Mouse (Mus musculus): ENCODE results near the gene St3gal4.

St3gal4 gene

DNA sequence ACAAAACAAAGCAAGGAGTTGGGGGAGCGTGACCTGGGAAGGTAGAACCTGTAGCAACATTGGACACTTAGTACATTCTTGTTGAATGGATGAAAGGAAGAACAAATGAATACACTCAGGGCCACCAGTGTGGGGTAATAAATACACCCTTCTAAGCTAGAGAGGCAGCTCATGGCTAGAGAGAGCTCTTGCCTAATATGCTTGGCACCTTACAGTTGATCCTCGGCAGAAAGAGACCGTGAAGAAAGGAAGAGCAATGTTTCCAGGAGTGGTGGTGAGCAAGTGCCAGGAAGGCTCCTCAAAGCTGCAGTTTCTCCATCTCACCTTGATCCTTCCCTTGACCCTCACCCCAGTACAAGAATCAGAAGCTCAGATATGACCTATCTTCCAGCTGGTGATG, 9.5 kb upstream of the St3gal4 start:
- DNase-seq: no peak

DNA sequence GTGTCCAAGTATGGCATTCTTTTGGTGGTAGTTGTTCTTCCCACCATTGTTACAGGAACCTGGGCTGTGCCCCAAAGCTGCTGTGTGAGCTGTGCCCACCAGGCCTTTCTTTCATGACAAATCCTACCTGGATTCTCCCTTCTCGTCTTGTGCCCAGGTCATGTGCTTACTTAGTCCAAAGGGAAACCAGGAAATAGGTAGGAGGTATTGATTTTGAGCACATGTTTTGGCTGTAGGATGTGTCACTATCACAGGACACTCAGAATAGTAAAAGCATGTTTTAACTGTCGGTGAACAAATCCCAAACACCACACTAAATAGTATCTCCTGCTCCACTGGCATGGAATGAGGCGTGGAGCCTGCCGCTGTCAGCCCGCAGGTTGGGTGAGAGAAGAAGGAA, 8.5 kb upstream of the St3gal4 start:
- DNase-seq: no peak

DNA sequence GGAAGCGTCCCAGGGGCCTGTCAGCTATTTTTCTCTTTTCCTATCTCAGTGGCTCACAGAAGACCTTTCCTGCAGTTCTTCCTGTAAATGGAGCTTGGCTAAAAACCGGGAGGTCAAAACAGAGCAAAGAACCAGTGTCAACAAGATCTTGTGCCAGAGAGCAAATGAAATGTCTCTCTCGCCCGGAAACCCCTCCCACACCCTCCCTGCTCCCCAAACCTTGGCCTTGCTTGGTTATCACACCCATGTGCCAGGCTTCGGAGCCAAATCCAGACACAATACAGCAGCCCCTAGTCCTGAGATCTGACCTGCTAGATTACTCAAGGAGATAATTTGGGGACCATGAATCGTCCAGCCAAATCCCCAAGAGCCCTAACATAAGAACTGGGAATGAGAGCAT, 8.1 kb upstream of the St3gal4 start:
- peak; percentile 73 for DNase-seq

DNA sequence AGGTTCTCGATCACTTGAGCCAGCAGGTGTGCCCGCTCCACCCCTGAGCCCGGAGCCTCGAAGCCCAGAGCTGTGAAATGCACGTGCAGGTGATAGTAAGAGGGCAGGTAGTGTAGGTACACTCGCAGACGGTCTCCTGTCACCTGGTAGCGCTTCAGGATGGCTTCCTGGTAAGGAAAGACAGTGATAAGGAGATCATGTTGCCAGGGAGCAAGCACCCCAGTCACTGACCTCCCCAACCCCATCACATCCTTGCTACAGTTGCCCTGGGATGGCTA, 5.5 kb upstream of the St3gal4 start:
- DNase-seq: no peak

DNA sequence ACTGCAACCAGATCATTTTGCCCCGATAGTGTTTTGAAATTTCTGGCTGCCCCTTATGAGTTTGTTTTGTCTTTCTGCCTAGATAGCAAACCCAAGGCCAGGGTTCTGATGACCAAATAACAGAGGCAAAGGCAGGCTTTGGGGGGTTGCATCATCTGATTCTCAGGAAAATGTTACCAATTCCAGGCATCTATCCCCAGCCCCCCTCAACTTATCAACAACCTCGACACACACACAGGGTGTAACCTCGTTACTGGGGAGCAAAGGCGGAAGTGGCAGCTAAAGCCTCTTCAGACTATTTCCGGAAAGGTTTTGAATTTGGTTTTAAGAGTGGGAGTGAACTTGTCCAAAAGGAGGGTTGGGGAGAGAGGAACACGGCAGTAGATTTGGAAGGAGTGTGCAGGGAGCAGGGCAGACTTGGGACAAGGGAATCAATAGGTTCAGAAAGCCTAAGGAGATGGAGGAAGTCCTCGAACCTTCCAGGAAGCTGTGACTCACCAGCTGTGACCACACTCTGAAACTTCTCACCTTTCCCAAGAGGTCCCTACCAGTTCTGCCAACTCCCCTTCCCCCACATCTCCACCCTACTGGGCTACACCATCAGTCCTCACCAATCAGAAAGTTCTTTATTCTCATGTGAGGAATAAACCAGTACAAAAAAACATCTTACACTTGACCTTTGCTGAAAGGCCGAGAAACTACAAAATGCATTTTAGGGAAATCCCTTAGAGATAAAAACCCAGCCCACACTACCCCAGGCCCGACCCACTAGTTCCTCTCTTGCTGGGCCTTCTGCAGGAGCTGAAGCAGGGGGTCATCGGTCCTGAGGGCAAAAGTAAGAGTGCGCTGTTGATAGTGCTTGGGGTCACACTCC, 5.0 kb upstream of the St3gal4 start:
- DNase-seq: no peak

DNA sequence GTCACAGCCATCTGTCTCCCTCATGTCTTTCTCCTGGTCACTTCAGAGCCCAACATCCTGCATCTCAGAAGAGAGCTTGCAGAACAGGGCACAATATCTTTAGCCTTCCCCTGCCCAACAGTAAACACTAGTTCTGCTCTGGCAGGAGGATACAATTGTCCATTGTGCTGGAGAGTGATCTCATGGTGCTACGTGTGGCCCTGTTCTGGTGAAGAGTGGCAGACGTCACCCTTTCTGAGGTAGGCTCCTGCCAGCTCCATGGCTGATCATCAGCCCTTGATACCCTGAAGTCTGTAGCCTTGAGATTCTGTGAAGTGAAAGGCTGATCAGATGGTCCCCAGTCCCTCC, 4.4 kb upstream of the St3gal4 start:
- DNase-seq: no peak

DNA sequence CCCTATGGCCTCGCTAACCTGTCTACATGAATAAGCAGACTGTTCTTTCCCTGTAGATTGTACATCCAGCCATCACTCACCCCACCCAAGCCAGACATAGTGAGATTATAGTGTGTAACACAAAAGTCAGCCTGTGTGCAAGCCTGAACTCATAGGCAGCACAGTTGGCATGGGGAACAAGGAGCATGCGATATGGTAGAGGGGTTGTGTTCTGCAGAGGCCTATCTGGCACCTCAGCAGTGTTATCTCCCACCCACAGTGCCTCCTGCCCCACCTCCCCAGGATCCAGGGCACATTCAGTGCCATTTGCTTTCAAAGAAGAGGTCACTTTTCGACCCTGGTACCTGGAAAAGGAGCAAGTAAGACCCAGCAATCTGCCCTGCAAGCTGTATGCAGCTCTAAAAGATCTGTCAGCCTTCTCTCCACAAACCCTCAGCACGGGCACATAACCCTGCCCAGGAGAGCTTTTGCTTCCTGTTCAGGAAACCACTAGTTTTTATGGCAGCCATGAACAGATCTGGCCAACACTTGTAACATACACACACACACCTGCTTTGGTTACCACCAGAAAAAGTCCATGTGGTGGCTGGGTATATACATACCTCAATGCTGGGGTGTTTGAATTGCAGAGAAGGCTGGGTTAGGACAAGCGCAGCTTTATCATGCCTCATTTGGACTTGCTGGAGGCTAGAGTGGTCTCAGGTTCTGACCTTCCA, 3.6 kb upstream of the St3gal4 start:
- no peak for DNase-seq

DNA sequence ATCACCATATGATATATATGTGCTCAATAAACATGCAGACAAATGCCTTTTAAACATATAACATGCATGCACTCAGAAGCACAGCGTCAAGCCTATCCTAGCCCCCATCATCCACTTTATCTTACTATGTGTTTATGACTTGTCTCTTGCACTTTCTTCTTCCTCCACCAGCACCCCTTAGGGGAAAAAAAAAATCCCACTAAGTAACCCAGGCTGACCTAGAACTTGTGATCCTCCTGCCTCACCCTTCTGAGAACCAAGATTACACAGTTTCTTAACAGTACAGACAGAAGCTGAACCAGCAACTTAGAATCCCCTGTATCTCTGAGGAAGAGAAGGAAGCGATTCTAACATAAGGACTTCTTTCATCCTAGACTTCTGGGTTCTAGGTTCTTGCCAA, 505 bp downstream of the St3gal4 start:
- no peak for DNase-seq

DNA sequence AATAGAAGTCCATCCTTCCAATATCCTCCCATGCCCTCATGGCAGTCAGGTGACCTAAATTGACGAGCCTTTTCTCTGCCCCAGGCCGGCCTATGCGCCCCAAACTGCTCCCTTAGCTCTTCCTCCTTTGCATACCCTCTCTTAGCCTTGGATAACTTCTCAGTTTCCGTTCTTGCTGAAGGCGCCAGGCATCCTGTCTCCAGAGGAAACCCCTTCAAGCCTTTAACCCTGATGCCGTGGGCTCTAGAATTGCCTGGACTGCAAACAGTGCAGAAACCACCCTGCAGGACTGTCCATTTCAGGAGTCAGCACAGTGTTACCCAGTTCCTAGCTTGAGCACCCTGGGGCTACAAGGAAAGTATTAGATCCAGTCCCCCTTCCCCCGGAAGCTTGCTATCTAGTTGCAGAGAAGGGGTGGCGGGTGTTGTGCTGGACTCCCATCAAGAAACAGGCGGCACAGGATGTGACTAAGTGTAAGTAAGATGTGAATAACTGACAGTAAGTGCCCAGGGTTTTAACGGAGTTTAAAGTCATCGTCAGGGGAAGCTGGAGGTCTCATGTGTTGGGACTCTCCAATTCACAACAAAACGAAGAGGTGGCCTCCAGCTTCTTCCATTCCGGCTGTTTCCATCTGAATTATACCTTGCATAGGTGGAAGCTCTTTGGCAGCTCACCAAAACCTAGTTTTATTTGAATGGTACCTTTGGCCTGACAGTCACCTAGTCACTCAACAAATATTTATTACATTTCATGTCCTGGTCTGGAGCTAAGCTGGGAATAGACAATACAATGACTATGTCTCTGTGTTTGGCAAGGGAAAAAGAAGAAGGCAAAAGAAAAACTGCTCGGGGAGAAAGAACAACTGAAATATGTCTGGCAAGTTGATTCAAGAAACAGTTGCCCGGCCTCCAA, 1.4 kb downstream of the St3gal4 start:
- DNase-seq: peak; percentile 69

DNA sequence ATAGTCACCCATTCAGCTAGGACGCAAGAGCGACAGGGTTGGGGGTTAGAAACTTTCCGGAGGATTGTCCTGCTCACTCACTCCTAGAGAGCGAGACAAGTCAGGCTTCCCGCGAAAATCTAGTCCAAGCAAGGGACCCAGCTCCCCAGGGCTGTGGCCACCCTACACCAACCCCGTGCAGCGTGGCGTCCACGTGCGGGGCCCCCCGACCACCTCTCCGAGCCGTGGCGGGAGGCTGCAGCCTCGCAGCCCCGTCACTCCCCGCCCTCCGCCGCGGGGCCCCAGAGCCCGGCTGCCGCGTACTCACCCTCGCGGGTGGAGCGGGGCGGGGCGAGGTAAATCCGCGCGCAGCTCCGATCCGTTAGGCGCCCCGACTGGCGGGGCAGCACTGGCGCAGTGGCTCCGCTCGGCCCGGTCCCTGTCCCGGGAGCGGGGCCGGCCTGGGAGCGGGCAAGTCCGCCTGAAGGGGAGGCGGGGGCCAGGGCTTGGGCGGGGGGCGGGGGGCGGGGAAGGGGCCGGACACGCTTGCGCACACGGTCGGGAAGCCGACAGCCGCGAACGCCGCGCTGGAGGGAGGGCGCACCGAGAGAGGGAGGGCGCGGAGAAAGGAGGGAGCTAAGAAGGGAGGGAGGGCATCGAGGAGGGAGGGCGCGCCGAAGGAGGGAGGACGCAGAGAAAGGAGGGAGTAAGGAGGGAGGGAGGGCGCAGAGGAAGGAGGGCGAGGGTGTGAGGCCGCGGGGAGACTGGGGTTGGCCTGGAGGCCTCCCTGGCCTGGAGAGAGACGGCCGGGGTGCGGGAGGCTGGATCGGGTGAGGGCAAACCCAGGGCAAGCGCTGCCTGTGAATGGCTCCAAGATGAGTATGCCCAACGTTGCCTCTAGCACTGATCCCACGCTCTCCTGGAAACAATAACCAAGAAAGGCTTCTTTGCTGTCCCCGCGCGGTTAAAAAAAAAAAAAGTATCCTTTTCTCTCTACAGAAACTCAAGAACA, 2.4 kb downstream of the St3gal4 start:
- DNase-seq: peak; percentile 87

DNA sequence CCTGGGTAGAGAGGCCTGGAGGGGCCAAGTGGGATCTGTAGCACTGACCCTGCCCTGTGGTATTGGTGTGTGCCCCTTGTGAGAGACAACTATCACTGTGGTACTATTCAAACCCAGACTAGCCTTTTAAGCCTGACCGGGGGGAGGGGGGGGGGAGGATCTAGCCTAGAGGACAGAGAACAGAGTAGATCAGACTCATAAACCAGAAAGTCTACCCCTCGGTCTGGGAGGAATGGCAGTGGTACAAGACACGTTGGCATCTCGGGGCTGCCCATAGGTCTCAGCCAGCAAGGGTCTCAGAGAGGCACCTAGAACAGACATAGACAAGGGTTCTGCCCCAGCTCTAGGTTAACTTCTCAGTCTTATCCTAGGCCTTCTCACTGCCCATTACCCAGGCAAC, 3.3 kb downstream of the St3gal4 start:
- DNase-seq: no peak

DNA sequence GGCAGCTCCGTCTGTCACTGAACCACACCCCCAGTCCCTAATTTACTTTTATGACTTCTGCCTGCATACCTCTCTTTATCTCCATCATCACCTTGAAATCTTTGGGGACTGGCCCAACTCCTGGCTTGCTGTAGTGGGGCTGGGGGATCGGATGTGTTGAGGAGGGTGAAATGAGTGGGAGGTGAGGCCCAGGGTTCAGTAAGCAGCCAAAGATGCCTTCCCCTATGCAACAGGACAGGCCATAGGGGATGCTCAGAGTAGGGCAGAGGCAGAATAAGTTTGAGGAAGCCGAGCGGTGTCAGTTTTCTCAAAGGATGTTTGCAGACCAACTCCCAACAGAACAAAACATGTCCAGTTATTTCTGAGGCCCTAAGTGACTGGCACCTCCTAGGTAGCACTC, 3.8 kb downstream of the St3gal4 start:
- no peak for DNase-seq

DNA sequence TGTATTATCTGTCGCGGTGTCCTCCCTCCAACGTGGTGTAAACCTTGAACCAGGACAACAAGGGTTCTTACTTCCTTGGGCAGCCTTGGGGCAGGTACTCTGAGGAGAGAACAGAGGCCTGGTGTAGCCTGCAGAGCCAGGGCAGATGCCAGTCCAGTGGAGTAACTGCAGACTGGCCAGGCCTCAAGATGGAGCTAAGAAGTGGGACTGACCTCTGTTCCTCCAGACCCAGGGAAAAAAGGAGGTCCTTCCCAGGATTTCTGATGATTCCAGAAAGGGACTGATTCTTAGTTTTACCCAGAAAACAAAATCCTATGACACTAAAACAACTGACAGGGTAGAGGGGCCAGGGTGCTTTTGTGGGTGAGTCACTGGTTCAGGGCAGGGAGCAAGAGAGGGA, 4.8 kb downstream of the St3gal4 start:
- DNase-seq: no peak

DNA sequence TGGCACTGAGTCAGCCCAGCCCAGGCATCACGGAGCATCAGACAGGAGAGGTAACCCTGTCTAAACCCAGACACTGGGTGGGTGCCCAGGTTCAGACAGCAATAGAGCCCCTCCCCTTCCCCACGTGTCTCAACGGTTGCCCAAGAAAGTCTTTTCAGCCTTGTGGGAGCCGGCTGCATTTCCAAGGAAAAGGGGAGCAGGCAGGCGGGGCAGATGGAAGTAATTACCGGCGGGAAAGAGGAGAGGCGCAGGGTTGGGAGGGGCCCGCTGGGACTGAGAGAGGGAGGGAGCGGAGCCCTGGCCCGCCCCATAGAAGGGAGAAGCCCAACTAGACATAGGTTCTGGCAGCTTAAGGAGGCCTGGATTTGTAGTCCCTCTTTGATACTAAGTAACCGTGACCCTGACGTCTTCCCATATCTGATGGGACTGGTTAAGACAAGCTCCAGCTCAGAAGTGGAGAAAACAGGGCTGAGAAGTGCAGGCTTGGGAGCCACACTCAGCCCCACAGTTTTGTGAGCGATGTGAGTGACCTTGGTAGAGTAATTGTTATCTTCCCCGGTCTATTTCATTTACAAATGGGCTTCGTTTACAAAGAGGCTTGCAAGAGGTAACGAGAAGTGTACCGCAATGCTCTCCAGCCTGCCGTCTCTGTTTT, 7.0 kb downstream of the St3gal4 start:
- no peak for DNase-seq

DNA sequence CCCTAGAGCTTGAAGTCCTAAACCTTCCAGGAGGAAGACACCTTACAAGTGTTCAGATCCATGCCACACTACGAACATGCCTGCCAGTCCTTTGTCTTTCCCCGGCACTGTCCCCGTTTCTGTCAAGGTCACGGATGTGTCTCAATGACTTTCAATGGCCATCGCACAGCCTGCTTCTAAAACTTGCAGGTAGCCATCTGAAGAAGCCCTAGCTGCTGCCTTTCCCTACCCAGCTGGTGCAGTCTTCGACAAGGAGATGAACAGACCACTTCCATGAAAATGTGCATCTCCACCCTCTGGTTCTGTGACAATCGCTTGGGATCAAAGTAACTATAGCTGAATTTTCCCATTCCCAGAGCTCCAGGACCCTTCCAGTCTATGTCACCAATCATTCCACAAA, 7.6 kb downstream of the St3gal4 start:
- no peak for DNase-seq

DNA sequence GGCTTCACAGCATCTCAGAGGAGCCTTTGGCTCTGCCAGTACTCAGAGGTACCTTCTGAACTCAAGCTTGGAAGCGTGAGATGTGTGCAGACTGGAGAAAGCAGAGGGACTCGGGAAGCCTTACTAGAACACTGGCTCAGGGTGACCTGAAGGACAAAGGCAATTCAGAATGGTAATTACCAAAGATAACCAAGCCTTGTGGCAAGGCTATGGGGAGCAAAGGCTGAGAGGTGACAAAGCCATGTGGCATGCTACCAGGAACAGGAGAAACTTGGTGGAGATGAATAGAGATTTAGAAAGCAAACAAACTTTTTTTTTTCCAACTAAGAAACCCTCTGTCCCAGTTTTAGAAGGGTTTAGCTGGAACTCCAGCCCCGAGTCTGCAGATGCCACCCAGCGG, 8.5 kb downstream of the St3gal4 start:
- no peak for DNase-seq

DNA sequence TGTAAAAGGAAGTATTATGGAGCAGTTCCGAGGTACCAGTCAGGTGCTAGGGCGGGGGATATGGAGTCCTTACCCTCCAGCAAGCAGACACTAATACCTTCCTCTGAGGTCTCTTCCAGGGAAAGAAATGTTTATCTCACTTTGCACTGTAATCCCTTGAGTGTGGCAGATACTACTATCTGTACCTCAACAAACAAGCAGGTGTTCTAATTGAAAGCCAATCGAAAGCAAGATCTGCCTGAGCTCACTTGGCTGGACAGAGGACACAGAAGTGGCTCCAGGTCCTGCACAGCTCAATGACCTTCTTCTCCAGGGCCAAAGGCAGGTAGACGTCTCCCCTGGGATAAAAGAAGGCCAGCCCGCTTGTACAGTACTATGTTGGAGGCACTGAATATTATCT, 9.0 kb downstream of the St3gal4 start:
- DNase-seq: no peak

DNA sequence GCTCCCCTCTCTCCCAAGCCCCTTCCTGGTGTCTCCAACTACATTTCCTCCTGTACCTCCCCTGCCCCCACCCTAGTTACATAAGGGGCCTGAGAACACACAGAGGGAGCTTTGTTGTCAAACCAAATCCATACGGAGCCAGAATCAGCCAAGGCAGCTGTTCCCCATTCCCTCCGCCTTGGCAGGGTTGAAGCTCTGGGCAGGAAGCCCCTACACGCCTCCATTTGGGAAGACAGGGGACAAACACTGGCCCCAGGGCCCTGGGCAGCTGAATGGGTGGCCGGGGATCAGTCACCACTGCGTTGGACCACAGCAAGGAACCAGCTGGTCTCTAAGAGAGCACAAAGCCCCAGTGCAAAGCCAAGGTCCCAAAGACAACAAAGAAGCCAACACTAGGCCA, 10.2 kb downstream of the St3gal4 start:
- peak; percentile 25 for DNase-seq

DNA sequence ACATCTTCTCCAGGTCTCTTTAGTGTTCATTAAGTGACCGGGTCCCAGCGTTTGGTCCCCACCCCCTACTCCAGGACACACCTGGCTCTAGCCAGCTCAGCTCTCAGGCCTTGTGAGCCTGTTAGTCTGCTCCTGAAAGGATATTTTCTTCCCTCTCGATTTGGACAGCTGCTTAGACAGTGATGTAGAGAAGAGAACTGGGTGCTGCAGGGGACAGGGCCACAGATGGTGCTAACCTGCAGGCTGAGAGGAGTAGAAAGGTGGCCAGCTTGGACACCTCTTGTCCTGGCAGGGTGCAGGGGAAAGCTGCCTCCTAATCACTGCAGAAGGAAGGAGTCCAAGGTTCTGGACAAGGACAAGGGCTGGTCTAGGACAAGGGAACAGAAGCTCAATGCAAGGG, 11.0 kb downstream of the St3gal4 start:
- no peak for DNase-seq

DNA sequence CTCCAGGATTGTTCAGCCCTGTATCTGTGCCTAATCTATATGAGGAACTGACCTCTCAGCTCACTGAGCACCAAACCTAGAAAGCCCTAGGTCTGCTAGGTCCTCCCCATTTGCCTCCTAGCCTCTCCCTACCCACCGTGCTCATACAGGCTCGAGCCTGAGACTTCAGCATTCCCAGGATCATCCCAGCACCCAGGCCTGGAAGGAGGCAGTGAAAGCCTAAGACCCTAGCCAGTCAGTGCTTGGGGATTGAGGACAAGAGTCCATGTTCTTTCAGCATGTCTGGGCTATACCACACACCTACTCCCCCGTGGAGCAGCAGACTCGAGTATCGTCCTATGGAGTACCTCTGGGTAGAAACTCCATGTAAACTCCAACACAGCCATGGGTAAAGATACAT, 11.7 kb downstream of the St3gal4 start:
- no peak for DNase-seq

DNA sequence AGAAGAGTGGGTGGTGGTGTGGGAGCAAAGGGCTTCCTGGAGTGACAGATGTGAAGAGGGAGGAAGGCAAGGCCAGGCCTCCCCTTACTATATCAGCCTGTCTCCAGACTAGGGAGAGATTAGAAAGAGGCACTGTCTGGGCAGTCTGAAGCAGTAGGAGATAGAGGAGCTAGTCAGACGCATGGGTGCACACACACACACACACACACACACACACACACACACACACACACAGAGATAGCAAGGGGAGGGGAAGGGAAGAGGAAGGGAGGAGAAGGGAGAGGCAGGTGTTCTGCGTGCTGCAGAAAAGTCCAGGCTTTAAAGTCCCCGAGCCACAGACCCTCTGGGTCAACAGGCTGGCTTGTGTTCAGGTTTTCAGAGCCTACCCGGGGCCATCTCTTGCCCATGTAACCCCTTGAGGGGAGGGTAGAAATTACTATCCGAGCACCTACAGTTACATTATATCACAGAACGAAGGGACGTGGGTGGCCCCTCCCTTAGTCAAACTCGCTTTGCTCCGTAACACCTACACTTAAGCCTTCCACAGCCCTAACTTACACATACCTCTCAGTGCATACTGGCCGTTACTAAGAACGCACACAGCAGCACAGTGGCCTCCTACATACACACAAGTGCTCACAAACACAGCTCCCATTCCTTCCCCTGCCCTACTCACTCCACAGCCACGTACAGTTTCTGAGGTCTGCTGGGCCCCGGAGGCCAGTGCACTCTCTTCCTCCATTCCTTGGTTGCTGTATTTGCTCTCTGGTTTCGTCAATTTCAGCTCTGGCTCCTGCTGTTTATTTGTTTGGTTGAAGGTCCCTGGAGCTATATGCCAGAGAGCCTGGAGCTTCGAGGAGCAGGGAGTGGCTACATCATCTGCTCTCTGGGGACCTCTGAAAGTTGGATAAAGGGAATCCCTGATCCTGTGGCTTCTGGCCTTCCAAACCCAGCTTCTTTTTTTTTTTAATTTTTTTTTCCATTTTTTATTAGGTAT, 12.9 kb downstream of the St3gal4 start:
- no peak for DNase-seq

All from kidney, postnatal 14 days (tissue).